ENCODE assay signal across 9 mouse cellular contexts in the genomic region with DNA sequence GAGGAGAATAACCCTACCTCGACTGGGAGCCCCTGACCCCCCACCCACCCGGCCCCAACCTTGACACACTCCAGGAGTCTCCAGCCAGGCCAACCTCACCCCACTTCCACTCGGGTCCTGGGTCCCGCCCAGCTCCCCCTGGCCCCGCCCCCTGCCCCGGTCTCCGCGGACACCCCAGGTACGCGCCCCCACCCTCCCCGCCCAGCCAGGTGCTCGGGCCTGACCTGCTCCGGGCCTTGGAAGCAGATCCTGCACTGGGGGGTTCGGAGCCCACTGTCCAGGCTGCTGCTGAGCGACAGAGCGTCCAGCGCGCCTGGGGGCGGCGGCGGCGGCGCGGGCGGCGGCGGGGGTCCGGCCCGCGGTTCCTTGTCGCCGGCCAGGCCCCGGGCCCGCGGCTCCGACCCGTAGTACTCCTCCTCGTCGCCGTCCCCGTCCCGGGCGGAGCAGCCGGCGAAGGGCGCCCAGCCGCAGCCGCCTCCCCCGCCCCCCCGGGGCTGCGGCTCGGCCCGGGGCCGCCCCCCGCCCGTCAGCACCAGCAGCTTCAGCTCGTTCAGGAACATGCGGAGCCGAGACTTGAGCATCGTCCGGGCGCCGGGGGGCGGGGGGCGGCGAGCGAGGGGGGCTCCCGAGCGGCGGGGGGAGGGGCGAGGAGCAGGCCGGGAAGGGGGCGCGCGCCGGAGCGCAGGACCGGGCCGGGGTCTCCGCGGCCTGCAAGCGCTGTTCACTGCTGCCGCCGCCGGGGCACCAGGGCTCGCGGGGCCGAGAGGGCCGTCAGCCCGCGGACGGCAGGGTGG. TPM values are rescaled to one million over a fixed set of nuclear protein-coding genes. Genes with fewer than 3 reads are reported as not detected.
A peak's percentile ranks its signal among the peaks of the same experiment; 100 is the strongest.
DNase-seq lines count a peak whose midpoint lies in the region; ATAC-seq lines count a peak whose summit lies in the region.
"Had no signal": no experiment of that assay in that cellular context is flagged by ENCODE, and none has a peak within 500 bp of the region (broad histone marks: within the 10 kb centered on the region; RNA-seq: fewer than 3 reads in every experiment).

No protein-coding gene starts in this region.

- H3K4me1 ChIP-seq in heart, embryonic 16.5 days (ENCODE audit: control insufficient read depth, insufficient read depth, low read length), result peaks cover 6% of the 10 kb centered on the region
- H3K4me1 ChIP-seq in liver, embryonic 13.5 days (replicated peaks), result peaks cover 42% of the 10 kb centered on the region

- H3K4me3 ChIP-seq in heart, embryonic 16.5 days (ENCODE audit: low read length), result peak overlapping the region; percentile 63
- H3K4me3 ChIP-seq in liver, embryonic 13.5 days (replicated peaks), result peak overlapping the region; percentile 67

- H3K4me2 ChIP-seq in heart, embryonic 16.5 days (ENCODE audit: low read depth, low read length), result peak overlapping the region; percentile 94
- peak overlapping the region; percentile 89 for H3K4me2 ChIP-seq in liver, embryonic 13.5 days

- peaks cover 13% of the 10 kb centered on the region for H3K27me3 ChIP-seq in heart, embryonic 16.5 days (ENCODE audit: control insufficient read depth, insufficient read depth, low read length)
- peaks cover 83% of the 10 kb centered on the region for H3K27me3 ChIP-seq in liver, embryonic 13.5 days

- H3K36me3 ChIP-seq in heart, embryonic 16.5 days (ENCODE audit: control insufficient read depth, insufficient read depth), result no peaks in the 10 kb centered on the region; the same call in 1 of the 2 replicates
- H3K36me3 ChIP-seq in liver, embryonic 13.5 days, result no peaks in the 10 kb centered on the region; the same call in 1 of the 2 replicates

- no peak for ATAC-seq in cerebellum, adult (ENCODE audit: insufficient number of reproducible peaks, low FRiP score, low TSS enrichment)
- ATAC-seq in heart, embryonic 16.5 days (replicated peaks; ENCODE audit: extremely low read depth, insufficient read depth, low FRiP score), result no peak
- no peak for ATAC-seq in liver, embryonic 13.5 days (ENCODE audit: low read depth)
- no peak for ATAC-seq in granulocyte monocyte progenitor cell, adult 5-6 weeks (replicated peaks; ENCODE audit: poor library complexity, severe bottlenecking)

- DNase-seq in cerebellum, adult 11-12 months, result peak; percentile 60
- DNase-seq in ovary, postnatal 36 days (ENCODE audit: low spot score), result peak; percentile 28
- DNase-seq in ovary, adult 18-20 months (ENCODE audit: low spot score), result no peak
- DNase-seq in liver, embryonic 13.5 days, result no peak
- no peak for DNase-seq in frontal cortex, adult 2 months (ENCODE audit: extremely low spot score in 1 of 2, low spot score in 1 of 2)

- H3K9ac ChIP-seq in heart, embryonic 16.5 days (ENCODE audit: low read length), result peak overlapping the region; percentile 78
- peak overlapping the region; percentile 63 for H3K9ac ChIP-seq in liver, embryonic 13.5 days

- under 1% methylated on average over 72 of the region's 92 CpGs for WGBS in heart, embryonic 16.5 days
- WGBS in liver, embryonic 13.5 days (ENCODE audit: insufficient replicate concordance), result 2% methylated on average over 55 of the region's 92 CpGs

- H3K9me3 ChIP-seq in heart, embryonic 16.5 days (replicated peaks; ENCODE audit: control insufficient read depth, low read length), result no peaks in the 10 kb centered on the region
- no peaks in the 10 kb centered on the region for H3K9me3 ChIP-seq in liver, embryonic 13.5 days (replicated peaks)

- no peak overlapping the region for H3K27ac ChIP-seq in heart, embryonic 16.5 days (ENCODE audit: low read length)
- no peak overlapping the region for H3K27ac ChIP-seq in liver, embryonic 13.5 days

RNA-seq across cellular contexts. Expression of a gene that starts 0.6 kb away (rescaled TPM):
- polyA plus RNA-seq in heart, embryonic 16.5 days (2015; fragmentation: Nextera tagmentation; extraction: Ambion mirVana), result 0.12 and 0.32 TPM in 2 replicates
- polyA plus RNA-seq in liver, embryonic 13.5 days (2015; fragmentation: Nextera tagmentation; extraction: Ambion mirVana), result 0.07 TPM in 1 of 2 replicates, not detected in the other
- total RNA-seq in granulocyte monocyte progenitor cell, adult 5-6 weeks (2014; fragmentation: Nextera tagmentation), result not detected in 2 replicates
- not detected in 2 replicates for total RNA-seq in granulocyte monocyte progenitor cell, adult 5-6 weeks (2017)
- polyA plus RNA-seq in frontal cortex, adult 2 months (2012; rRNA removed), result 13.2 and 14.4 TPM in 2 replicates

RNA-seq across cellular contexts. Expression of a gene that starts 4.0 kb away (rescaled TPM):
- 834 and 885 TPM in 2 replicates for polyA plus RNA-seq in heart, embryonic 16.5 days (2015; fragmentation: Nextera tagmentation; extraction: Ambion mirVana)
- polyA plus RNA-seq in liver, embryonic 13.5 days (2015; fragmentation: Nextera tagmentation; extraction: Ambion mirVana), result 645 and 664 TPM in 2 replicates
- total RNA-seq in granulocyte monocyte progenitor cell, adult 5-6 weeks (2014; fragmentation: Nextera tagmentation), result 721 and 802 TPM in 2 replicates
- total RNA-seq in granulocyte monocyte progenitor cell, adult 5-6 weeks (2017), result 568 and 716 TPM in 2 replicates
- 154 and 167 TPM in 2 replicates for polyA plus RNA-seq in frontal cortex, adult 2 months (2012; rRNA removed)

RNA-seq across cellular contexts. Expression of a gene that starts 10.7 kb away (rescaled TPM):
- 110 and 112 TPM in 2 replicates for polyA plus RNA-seq in heart, embryonic 16.5 days (2015; fragmentation: Nextera tagmentation; extraction: Ambion mirVana)
- polyA plus RNA-seq in liver, embryonic 13.5 days (2015; fragmentation: Nextera tagmentation; extraction: Ambion mirVana), result 69.4 and 77.7 TPM in 2 replicates
- 92.4 and 102 TPM in 2 replicates for total RNA-seq in granulocyte monocyte progenitor cell, adult 5-6 weeks (2014; fragmentation: Nextera tagmentation)
- 82.5 and 82.6 TPM in 2 replicates for total RNA-seq in granulocyte monocyte progenitor cell, adult 5-6 weeks (2017)
- polyA plus RNA-seq in frontal cortex, adult 2 months (2012; rRNA removed), result 89.9 and 91.7 TPM in 2 replicates

RNA-seq across cellular contexts. Expression of a gene that starts 11.3 kb away (rescaled TPM):
- 0.08 and 0.14 TPM in 2 replicates for polyA plus RNA-seq in heart, embryonic 16.5 days (2015; fragmentation: Nextera tagmentation; extraction: Ambion mirVana)
- polyA plus RNA-seq in liver, embryonic 13.5 days (2015; fragmentation: Nextera tagmentation; extraction: Ambion mirVana), result not detected in 2 replicates
- total RNA-seq in granulocyte monocyte progenitor cell, adult 5-6 weeks (2014; fragmentation: Nextera tagmentation), result 0.45 TPM in 1 of 2 replicates, not detected in the other
- 0.69 TPM in 1 of 2 replicates, not detected in the other for total RNA-seq in granulocyte monocyte progenitor cell, adult 5-6 weeks (2017)
- 0.70 and 1.0 TPM in 2 replicates for polyA plus RNA-seq in frontal cortex, adult 2 months (2012; rRNA removed)
- total RNA-seq: hematopoietic stem cell, adult 5-6 weeks had no signal

RNA-seq across cellular contexts. Expression of a gene that starts 15.7 kb away (rescaled TPM):
- polyA plus RNA-seq in heart, embryonic 16.5 days (2015; fragmentation: Nextera tagmentation; extraction: Ambion mirVana), result 0.32 and 0.42 TPM in 2 replicates
- 0.41 and 0.85 TPM in 2 replicates for polyA plus RNA-seq in liver, embryonic 13.5 days (2015; fragmentation: Nextera tagmentation; extraction: Ambion mirVana)
- 26.3 and 27.2 TPM in 2 replicates for total RNA-seq in granulocyte monocyte progenitor cell, adult 5-6 weeks (2014; fragmentation: Nextera tagmentation)
- 18.8 and 34.4 TPM in 2 replicates for total RNA-seq in granulocyte monocyte progenitor cell, adult 5-6 weeks (2017)
- polyA plus RNA-seq in frontal cortex, adult 2 months (2012; rRNA removed), result 450 and 465 TPM in 2 replicates

Comparison
In these comparisons a context has a peak if more than half of its experiments do, and no peak if none do; other contexts are left out.
1. DNase-seq: peak in cerebellum, adult 11-12 months (single experiment) and ovary, postnatal 36 days (single experiment); none in ovary, adult 18-20 months (single experiment), liver, embryonic 13.5 days (single experiment) and frontal cortex, adult 2 months (0 of 2).
2. RNA of a gene that starts 0.6 kb away (polyA plus RNA-seq): 13.2 to 14.4 TPM in frontal cortex, adult 2 months; 0.12 to 0.32 TPM in heart, embryonic 16.5 days and 0.07 TPM in liver, embryonic 13.5 days; every median in the first group is over 10 times any median in the second.